Mouse (Mus musculus) MEL (cell line): ENCODE measurements at regions not wholly inside any gene's neighbourhood (a gene's known extent, or its start where the extent isn't known, plus 50 kb on each side); places are given as distances from the start of the nearest gene placed in this dataset.

Source experiments
- DNase-seq: peaks from one replicate; pipeline ENCODE4 v3.0.0; 2011; ENCODE audit warnings: low read depth, low spot score
- H3K27ac ChIP-seq: 2 replicates; pipeline ENCODE4 v1.5.1; 2012; ENCODE audit warnings: low read depth, mild to moderate bottlenecking, control low read depth, low read length, moderate library complexity; ENCODE audit not compliant: control insufficient read depth
- H3K27me3 ChIP-seq, 2 experiments: fragments of 150-350 bp in 1 of 2; sonication (generic) in 1 of 2; 2 replicates each; pipeline ENCODE4 v1.6.1; 2012; ENCODE audit warnings: low read length in 2 of 2, mild to moderate bottlenecking in 2 of 2, improper control_type of control experiment in 1 of 2, moderate library complexity in 1 of 2; ENCODE audit not compliant: insufficient read depth in 2 of 2, control insufficient read depth in 1 of 2
- H3K36me3 ChIP-seq, 2 experiments: 2 replicates each; pipeline ENCODE4 v1.6.1; 2012 to 2014; ENCODE audit warnings: low read length in 2 of 2, improper control_type of control experiment in 1 of 2, inconsistent platforms in 1 of 2, mild to moderate bottlenecking in 1 of 2; ENCODE audit not compliant: insufficient read depth in 2 of 2, control insufficient read depth in 1 of 2
- H3K4me1 ChIP-seq, 2 experiments: fragments of 150-350 bp in 1 of 2; sonication (generic) in 1 of 2; 2 replicates each; pipeline ENCODE4 v1.6.1; 2012; ENCODE audit warnings: low read length in 2 of 2, improper control_type of control experiment in 1 of 2, mild to moderate bottlenecking in 1 of 2; ENCODE audit not compliant: insufficient read depth in 2 of 2, control insufficient read depth in 1 of 2
- H3K4me3 ChIP-seq, 2 experiments: fragments of 150-350 bp in 1 of 2; sonication (generic) in 1 of 2; 2 replicates each; pipeline ENCODE4 v1.5.1; 2012; ENCODE audit warnings: low read depth in 2 of 2, low read length in 2 of 2, mild to moderate bottlenecking in 2 of 2, moderate library complexity in 2 of 2, control low read depth in 1 of 2, improper control_type of control experiment in 1 of 2; ENCODE audit not compliant: control insufficient read depth in 1 of 2, insufficient read depth in 1 of 2
- H3K79me2 ChIP-seq: 2 replicates; pipeline ENCODE4 v1.6.1; 2012; ENCODE audit warnings: mild to moderate bottlenecking, low read length, moderate library complexity; ENCODE audit not compliant: control insufficient read depth, poor library complexity, insufficient read depth
- H3K9ac ChIP-seq: 2 replicates; pipeline ENCODE4 v1.6.1; 2012; ENCODE audit warnings: low read depth, mild to moderate bottlenecking, control low read depth, low read length, moderate library complexity; ENCODE audit not compliant: control insufficient read depth, poor library complexity, severe bottlenecking
- H3K9me3 ChIP-seq: fragments of 150-350 bp; sonication (generic); replicated peaks from 2 replicates; pipeline ENCODE4 v1.6.1; 2012; ENCODE audit warnings: mild to moderate bottlenecking, low read length, improper control_type of control experiment, moderate library complexity; ENCODE audit not compliant: insufficient read depth
- BHLHE40 ChIP-seq: IDR thresholded peaks from 2 replicates; pipeline ENCODE4 v1.6.1; 2012; ENCODE audit warnings: low read depth, mild to moderate bottlenecking, inconsistent platforms, low read length, improper control_type of control experiment, borderline replicate concordance
- CHD1 ChIP-seq: IDR thresholded peaks from 2 replicates; pipeline ENCODE4 v1.6.1; 2012; ENCODE audit warnings: low read depth, mild to moderate bottlenecking, inconsistent platforms, low read length, improper control_type of control experiment
- CHD2 ChIP-seq: IDR thresholded peaks from 2 replicates; pipeline ENCODE4 v1.6.1; 2011; ENCODE audit warnings: low read length, improper control_type of control experiment
- CTCF ChIP-seq, 3 experiments: IDR thresholded peaks in 2 of 3; conservative IDR thresholded peaks in 1 of 3; 2 replicates each; pipeline ENCODE4 v1.5.1; 2011 to 2012; ENCODE audit warnings: low read length in 3 of 3, low read depth in 2 of 3, mild to moderate bottlenecking in 2 of 3, improper control_type of control experiment in 1 of 3, inconsistent platforms in 1 of 3, mixed read lengths in 1 of 3, moderate library complexity in 1 of 3; ENCODE audit not compliant: control insufficient read depth in 1 of 3, insufficient read depth in 1 of 3, poor library complexity in 1 of 3, severe bottlenecking in 1 of 3
- GATA1 ChIP-seq: IDR thresholded peaks from 2 replicates; pipeline ENCODE4 v1.6.1; 2011; ENCODE audit warnings: low read depth, low read length, improper control_type of control experiment
- HCFC1 ChIP-seq: IDR thresholded peaks from 2 replicates; pipeline ENCODE4 v1.6.1; 2012; ENCODE audit warnings: low read depth, mild to moderate bottlenecking, inconsistent platforms, low read length, improper control_type of control experiment, moderate library complexity
- KAT2A ChIP-seq: conservative IDR thresholded peaks from 2 replicates; pipeline ENCODE4 v1.6.1; 2012; ENCODE audit warnings: low read depth, low read length, improper control_type of control experiment, inconsistent platforms
- MAFK ChIP-seq: IDR thresholded peaks from 2 replicates; pipeline ENCODE4 v1.6.1; 2011; ENCODE audit warnings: low read depth, mild to moderate bottlenecking, low read length, improper control_type of control experiment, borderline replicate concordance
- MXI1 ChIP-seq: IDR thresholded peaks from 2 replicates; pipeline ENCODE4 v1.6.1; 2011; ENCODE audit warnings: mild to moderate bottlenecking, low read depth, low read length, improper control_type of control experiment
- MYC ChIP-seq: IDR thresholded peaks from 2 replicates; pipeline ENCODE4 v1.6.1; 2011; ENCODE audit warnings: low read depth, mild to moderate bottlenecking, low read length, improper control_type of control experiment, moderate library complexity
- POLR2AphosphoS2 ChIP-seq: IDR thresholded peaks from 2 replicates; pipeline ENCODE4 v1.6.1; 2011; ENCODE audit warnings: low read length, improper control_type of control experiment
- RCOR1 ChIP-seq: IDR thresholded peaks from 2 replicates; pipeline ENCODE4 v1.6.1; 2012; ENCODE audit warnings: low read depth, mild to moderate bottlenecking, inconsistent platforms, low read length, improper control_type of control experiment
- SIN3A ChIP-seq: IDR thresholded peaks from 2 replicates; pipeline ENCODE4 v1.6.1; 2012; ENCODE audit warnings: low read length, improper control_type of control experiment, inconsistent platforms
- TAL1 ChIP-seq: IDR thresholded peaks from 2 replicates; pipeline ENCODE4 v1.6.1; 2012; ENCODE audit warnings: mild to moderate bottlenecking, inconsistent platforms, low read length, moderate library complexity, mixed read lengths
- TBP ChIP-seq: IDR thresholded peaks from 2 replicates; pipeline ENCODE4 v1.8.0; 2011; ENCODE audit warnings: low read depth, low read length, improper control_type of control experiment
- UBTF ChIP-seq: IDR thresholded peaks from 2 replicates; pipeline ENCODE4 v1.6.1; 2012; ENCODE audit warnings: low read depth, mild to moderate bottlenecking, inconsistent platforms, low read length, improper control_type of control experiment, moderate library complexity, borderline replicate concordance; ENCODE audit not compliant: insufficient read depth
- ZMIZ1 ChIP-seq: IDR thresholded peaks from 2 replicates; pipeline ENCODE4 v1.6.1; 2012; ENCODE audit warnings: low read depth, mild to moderate bottlenecking, inconsistent platforms, low read length, improper control_type of control experiment, moderate library complexity

- Histone ChIP-seq H3K4me1 (no peaks in the 10 kb centered on the region), H3K79me2 (no peaks in the 10 kb centered on the region), H3K9ac (no peak overlapping the region), H3K36me3 (no peaks in the 10 kb centered on the region), H3K27me3 (no peaks in the 10 kb centered on the region), H3K9me3 (no peaks in the 10 kb centered on the region), H3K27ac (no peak overlapping the region), H3K4me3 (no peak overlapping the region)
- TF ChIP-seq CHD2 (no peak), POLR2AphosphoS2 (no peak), MXI1 (no peak), TBP (no peak), UBTF (no peak), MAFK (no peak), CTCF (IDR thresholded peaks at IDR 0.05 in 2 of 3, conservative IDR thresholded peaks at IDR 0.05 in 1 of 3; ENCODE audit: control insufficient read depth in 1 of 3, insufficient read depth in 1 of 3, low read depth in 2 of 3, low read length in 3 of 3, poor library complexity in 1 of 3, severe bottlenecking in 1 of 3) (no peak), RCOR1 (no peak), GATA1 (no peak), MYC (no peak), HCFC1 (no peak), ZMIZ1 (no peak), CHD1 (no peak)
- no peak for DNase-seq
Measured at GRCm38 (mm10) chr1:157643524-157643923, 137.0 kb downstream of the Sec16b start.

GRCm38 (mm10) chr1:157645682-157646421 is 139.3 kb downstream of the Sec16b start:
- Histone ChIP-seq H3K9ac (no peak overlapping the region), H3K27me3 (no peaks in the 10 kb centered on the region), H3K4me1 (no peaks in the 10 kb centered on the region), H3K36me3 (no peaks in the 10 kb centered on the region), H3K27ac (no peak overlapping the region), H3K4me3 (no peak overlapping the region), H3K79me2 (no peaks in the 10 kb centered on the region), H3K9me3 (no peaks in the 10 kb centered on the region)
- TF ChIP-seq BHLHE40 (no peak), SIN3A (no peak), KAT2A (no peak), TAL1 (no peak), TBP (no peak)
- DNase-seq = no peak
